Mouse (Mus musculus) cortical plate, adult 2 months (tissue): ENCODE data around the gene Zbtb16.

Source experiments
- CTCF ChIP-seq: fragments of 200-500 bp; IDR thresholded peaks from 2 replicates; pipeline ENCODE4 v1.5.1; 2011; ENCODE audit warnings: mild to moderate bottlenecking, control low read depth, low read length; ENCODE audit not compliant: insufficient read depth; ENCODE audit errors: extremely low read depth
- POLR2A ChIP-seq: fragments of 200-500 bp; IDR thresholded peaks from 2 replicates; pipeline ENCODE4 v1.6.1; 2011; ENCODE audit warnings: mild to moderate bottlenecking, low read length, control low read depth; ENCODE audit not compliant: insufficient read depth; ENCODE audit errors: extremely low read depth

DNA sequence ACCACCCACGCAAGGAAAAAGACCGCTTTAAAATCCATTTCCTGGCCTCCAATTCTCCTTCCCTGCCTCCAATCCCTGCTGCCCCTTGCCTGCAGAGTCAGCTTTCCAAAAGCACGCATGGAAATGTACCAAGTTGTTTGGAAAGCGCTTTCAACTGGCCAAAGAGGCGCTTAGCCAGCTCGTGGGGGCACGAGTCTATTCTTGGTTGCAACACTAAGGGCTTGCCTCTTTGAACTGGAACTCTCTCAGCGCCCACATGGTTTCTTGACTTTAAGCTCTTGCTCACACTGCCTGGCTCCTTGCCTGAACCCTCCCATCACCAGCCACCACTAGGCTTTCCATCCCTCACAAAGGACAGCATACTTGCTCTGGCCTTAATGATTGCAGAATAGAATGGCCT lies 217.9 kb downstream of the Zbtb16 start:
- TF ChIP-seq CTCF (no peak), POLR2A (no peak)
